Mouse (Mus musculus) liver, adult 2 months (tissue): Measurements from ENCODE around the gene Fam110c. TPM values are rescaled to one million over a fixed set of nuclear protein-coding genes. Genes with fewer than 3 reads are reported as not detected.

Source experiments
- DNase-seq: peaks from one replicate; pipeline ENCODE4 v3.0.0-alpha.2; 2011; ENCODE audit warnings: low read depth, low spot score; ENCODE audit errors: extremely low read depth
- H3K27ac ChIP-seq: fragments of 200-500 bp; replicated peaks from 2 replicates; pipeline ENCODE4 v1.5.1; 2012; ENCODE audit warnings: low read depth, mild to moderate bottlenecking, control low read depth, inconsistent platforms, low read length; ENCODE audit not compliant: insufficient read depth
- H3K27me3 ChIP-seq: fragments of 200-500 bp; 2 replicates; pipeline ENCODE4 v1.6.1; 2012; ENCODE audit warnings: mild to moderate bottlenecking, moderate library complexity, low read length, inconsistent platforms; ENCODE audit not compliant: control insufficient read depth, insufficient read depth
- H3K36me3 ChIP-seq: fragments of 200-500 bp; 2 replicates; pipeline ENCODE4 v1.6.1; 2012; ENCODE audit warnings: low read length, inconsistent platforms; ENCODE audit not compliant: control insufficient read depth, insufficient read depth
- H3K4me1 ChIP-seq: fragments of 200-500 bp; 2 replicates; pipeline ENCODE4 v1.6.1; 2011; ENCODE audit warnings: low read length; ENCODE audit not compliant: control insufficient read depth, insufficient read depth
- H3K4me3 ChIP-seq: fragments of 200-500 bp; 2 replicates; pipeline ENCODE4 v1.5.1; 2011; ENCODE audit warnings: low read depth, mild to moderate bottlenecking, control low read depth, low read length, moderate library complexity; ENCODE audit not compliant: insufficient read depth
- H3K79me2 ChIP-seq: fragments of 200-500 bp; 2 replicates; pipeline ENCODE4 v1.6.1; 2012; ENCODE audit warnings: inconsistent platforms, mild to moderate bottlenecking, low read length, moderate library complexity; ENCODE audit not compliant: control insufficient read depth, insufficient read depth
- H3K9ac ChIP-seq: fragments of 200-500 bp; 2 replicates; pipeline ENCODE4 v1.6.1; 2012; ENCODE audit warnings: low read depth, mild to moderate bottlenecking, control low read depth, inconsistent platforms, low read length
- CTCF ChIP-seq: fragments of 200-500 bp; IDR thresholded peaks from 2 replicates; pipeline ENCODE4 v1.5.1; 2011; ENCODE audit warnings: low read depth, low read length, control low read depth
- POLR2A ChIP-seq: fragments of 200-500 bp; IDR thresholded peaks from 2 replicates; pipeline ENCODE4 v1.6.1; 2011; ENCODE audit warnings: low read length, control low read depth; ENCODE audit not compliant: insufficient read depth; ENCODE audit errors: extremely low read depth
- WGBS: fragments of 180-500 bp; shearing (Covaris S2); methylation state at CpG from one replicate; pipeline ENCODE4 v1.1.7; 2018; 5-methylcytosine and 5-hydroxymethylcytosine counted together
- polyA plus RNA-seq: library from polyadenylated mRNA; depleted of rRNA; stranded (reverse); fragments of >200 nt; gene quantifications from 2 replicates; pipeline ENCODE4 v1.2.3, GENCODE M21; 2012
- total RNA-seq: library from RNA; depleted of rRNA; stranded (reverse); fragments of >200 nt; gene quantifications from 2 replicates; pipeline ENCODE4 v1.2.3, GENCODE M21; 2014

The Fam110c gene
- total and polyA plus RNA-seq, 2 experiments, result 0.53 to 2.1 TPM

- TF ChIP-seq CTCF (no peak), POLR2A (no peak)
- WGBS, result 60% methylated on average over 6 of the region's 6 CpGs
- no peak for DNase-seq
- H3K79me2 ChIP-seq, result no peaks in the 10 kb centered on the region
- no peak overlapping the region for H3K4me3 ChIP-seq
- H3K4me1 ChIP-seq, result peaks cover 6% of the 10 kb centered on the region
- H3K36me3 ChIP-seq, result no peaks in the 10 kb centered on the region
- H3K27me3 ChIP-seq, result no peaks in the 10 kb centered on the region
- H3K27ac ChIP-seq, result no peak overlapping the region
- H3K9ac ChIP-seq, result no peak overlapping the region
Measured at GRCm38 (mm10) chr12:31080352-31080751, 6.7 kb downstream of the Fam110c start.

- no peaks in the 10 kb centered on the region for H3K27me3 ChIP-seq
- no peaks in the 10 kb centered on the region for H3K79me2 ChIP-seq
- no peak overlapping the region for H3K9ac ChIP-seq
- no peak overlapping the region for H3K27ac ChIP-seq
- WGBS, result 91% methylated on average over 6 of the region's 6 CpGs
- H3K4me3 ChIP-seq, result no peak overlapping the region
- no peak for TF ChIP-seq POLR2A
- TF ChIP-seq CTCF, result no peak
- DNase-seq, result no peak
- peaks cover 6% of the 10 kb centered on the region for H3K4me1 ChIP-seq
- H3K36me3 ChIP-seq, result no peaks in the 10 kb centered on the region
Measured at GRCm38 (mm10) chr12:31080890-31081554, 7.4 kb downstream of the Fam110c start.

GRCm38 (mm10) chr12:31083007-31083406 is 9.3 kb downstream of the Fam110c start:
- no peaks in the 10 kb centered on the region for H3K36me3 ChIP-seq
- H3K4me3 ChIP-seq, result no peak overlapping the region
- H3K27ac ChIP-seq, result no peak overlapping the region
- no peaks in the 10 kb centered on the region for H3K27me3 ChIP-seq
- no peak for TF ChIP-seq POLR2A
- no peak for TF ChIP-seq CTCF
- no peaks in the 10 kb centered on the region for H3K79me2 ChIP-seq
- H3K4me1 ChIP-seq, result peaks cover 6% of the 10 kb centered on the region
- no peak overlapping the region for H3K9ac ChIP-seq
- peak; percentile 79 for DNase-seq
- 5% methylated on average over 4 of the region's 4 CpGs for WGBS

- no peak overlapping the region for H3K9ac ChIP-seq
- no peaks in the 10 kb centered on the region for H3K36me3 ChIP-seq
- 13% methylated on average over 4 of the region's 4 CpGs for whole genome bisulfite sequencing
- H3K79me2 ChIP-seq, result no peaks in the 10 kb centered on the region
- no peak overlapping the region for H3K4me3 ChIP-seq
- no peak for TF ChIP-seq CTCF
- TF ChIP-seq POLR2A, result no peak
- H3K27me3 ChIP-seq, result no peaks in the 10 kb centered on the region
- peaks cover 6% of the 10 kb centered on the region for H3K4me1 ChIP-seq
- H3K27ac ChIP-seq, result no peak overlapping the region
- DNase-seq, result no peak
Measured at GRCm38 (mm10) chr12:31083407-31083806, 9.7 kb downstream of the Fam110c start.

GRCm38 (mm10) chr12:31087060-31087459 is 13.4 kb downstream of the Fam110c start:
- no peak overlapping the region for H3K9ac ChIP-seq
- H3K4me3 ChIP-seq, result no peak overlapping the region
- H3K27ac ChIP-seq, result no peak overlapping the region
- no peaks in the 10 kb centered on the region for H3K79me2 ChIP-seq
- WGBS, result 91% methylated on average over 4 of the region's 4 CpGs
- H3K36me3 ChIP-seq, result no peaks in the 10 kb centered on the region
- H3K27me3 ChIP-seq, result no peaks in the 10 kb centered on the region
- no peak for DNase-seq
- TF ChIP-seq CTCF (no peak), POLR2A (no peak)
- H3K4me1 ChIP-seq, result peaks cover 6% of the 10 kb centered on the region

- H3K9ac ChIP-seq, result no peak overlapping the region
- no peaks in the 10 kb centered on the region for H3K4me1 ChIP-seq
- H3K36me3 ChIP-seq, result no peaks in the 10 kb centered on the region
- no peak overlapping the region for H3K27ac ChIP-seq
- H3K4me3 ChIP-seq, result no peak overlapping the region
- H3K79me2 ChIP-seq, result no peaks in the 10 kb centered on the region
- 50% methylated on average over 6 of the region's 6 CpGs for WGBS
- H3K27me3 ChIP-seq, result no peaks in the 10 kb centered on the region
- DNase-seq, result no peak
- TF ChIP-seq CTCF, result no peak
- TF ChIP-seq POLR2A, result no peak
Measured at GRCm38 (mm10) chr12:31090401-31090800, 16.7 kb downstream of the Fam110c start.
